Mouse (Mus musculus) C2C12 (cell line): ENCODE results near the gene Xylt2. TPM values are rescaled to one million over a fixed set of nuclear protein-coding genes. Genes with fewer than 3 reads are reported as not detected.

Experiments
- H3K27me3 ChIP-seq: one replicate; pipeline ENCODE4 v1.6.1; 2011; ENCODE audit not compliant: control insufficient read depth, insufficient read depth, insufficient read length
- H3K36me3 ChIP-seq: one replicate; pipeline ENCODE4 v1.6.1; 2011; ENCODE audit not compliant: control insufficient read depth, insufficient read depth
- H3K4me3 ChIP-seq: one replicate; pipeline ENCODE4 v1.5.1; 2011; ENCODE audit warnings: mild to moderate bottlenecking, control low read depth; ENCODE audit not compliant: poor library complexity, insufficient read depth, severe bottlenecking
- H3K79me2 ChIP-seq: one replicate; pipeline ENCODE4 v1.6.1; 2011; ENCODE audit not compliant: control insufficient read depth, insufficient read depth
- H3K79me3 ChIP-seq: one replicate; pipeline ENCODE4 v1.6.1; 2011; ENCODE audit warnings: low read depth, control low read depth
- H3ac ChIP-seq: one replicate; pipeline ENCODE3; 2011; ENCODE audit warnings: low read depth; ENCODE audit not compliant: control insufficient read depth, insufficient read length
- CEBPB ChIP-seq: IDR thresholded peaks from one replicate; pipeline ENCODE4 v1.6.1; 2011; ENCODE audit warnings: low read depth, mild to moderate bottlenecking, control low read depth, moderate library complexity
- CTCF ChIP-seq: IDR thresholded peaks from one replicate; pipeline ENCODE4 v1.5.1; 2011; ENCODE audit not compliant: control insufficient read depth, insufficient read depth, insufficient read length
- FOSL1 ChIP-seq: IDR thresholded peaks from one replicate; pipeline ENCODE4 v1.8.0; 2011; ENCODE audit warnings: mild to moderate bottlenecking, low read length; ENCODE audit not compliant: poor library complexity, insufficient read depth, severe bottlenecking
- MAX ChIP-seq: IDR thresholded peaks from one replicate; pipeline ENCODE4 v1.6.1; 2011; ENCODE audit warnings: mild to moderate bottlenecking, control low read depth
- MYOD1 ChIP-seq: IDR thresholded peaks from one replicate; pipeline ENCODE4 v1.6.1; 2011; ENCODE audit warnings: low read depth; ENCODE audit not compliant: control insufficient read depth, insufficient read length
- MYOG ChIP-seq: IDR thresholded peaks from one replicate; pipeline ENCODE4 v1.6.1; 2011; ENCODE audit not compliant: control insufficient read depth, insufficient read length; ENCODE audit errors: extremely low read depth
- USF1 ChIP-seq: IDR thresholded peaks from one replicate; pipeline ENCODE4 v1.6.1; 2011; ENCODE audit warnings: low read depth, mild to moderate bottlenecking, control low read depth, moderate library complexity
- long read RNA-seq, 2 experiments: library from polyadenylated mRNA; unstranded; transcript quantifications; one replicate each; pipeline ENCODE4 v2.0.0; 2019 to 2020
- polyA plus RNA-seq: library from polyadenylated mRNA; unstranded; fragments of >200 nt; fragmentation: generic; extraction: Trizol; gene quantifications from one replicate; pipeline ENCODE4 v1.2.1, GENCODE M21; 2012; ENCODE audit warnings: missing spikeins

Gene Xylt2
- polyA plus RNA-seq, result 10.4 TPM
- long read RNA-seq, experiment 1, transcript Xylt2-201 (11 exons, 3,442 nt), result major isoform, 11 of 16 reads
- long read RNA-seq, experiment 1, partial matches to known transcripts, result 1 of 16 reads
- long read RNA-seq, experiment 1, other reads (novel, unspliced or antisense), result 4 of 16 reads
- long read RNA-seq, experiment 2, transcript Xylt2-201 (11 exons, 3,442 nt), result major isoform, 213 of 237 reads
- long read RNA-seq, experiment 2, partial matches to known transcripts, result 8 of 237 reads
- long read RNA-seq, experiment 2, other reads (novel, unspliced or antisense), result 14 of 237 reads

DNA sequence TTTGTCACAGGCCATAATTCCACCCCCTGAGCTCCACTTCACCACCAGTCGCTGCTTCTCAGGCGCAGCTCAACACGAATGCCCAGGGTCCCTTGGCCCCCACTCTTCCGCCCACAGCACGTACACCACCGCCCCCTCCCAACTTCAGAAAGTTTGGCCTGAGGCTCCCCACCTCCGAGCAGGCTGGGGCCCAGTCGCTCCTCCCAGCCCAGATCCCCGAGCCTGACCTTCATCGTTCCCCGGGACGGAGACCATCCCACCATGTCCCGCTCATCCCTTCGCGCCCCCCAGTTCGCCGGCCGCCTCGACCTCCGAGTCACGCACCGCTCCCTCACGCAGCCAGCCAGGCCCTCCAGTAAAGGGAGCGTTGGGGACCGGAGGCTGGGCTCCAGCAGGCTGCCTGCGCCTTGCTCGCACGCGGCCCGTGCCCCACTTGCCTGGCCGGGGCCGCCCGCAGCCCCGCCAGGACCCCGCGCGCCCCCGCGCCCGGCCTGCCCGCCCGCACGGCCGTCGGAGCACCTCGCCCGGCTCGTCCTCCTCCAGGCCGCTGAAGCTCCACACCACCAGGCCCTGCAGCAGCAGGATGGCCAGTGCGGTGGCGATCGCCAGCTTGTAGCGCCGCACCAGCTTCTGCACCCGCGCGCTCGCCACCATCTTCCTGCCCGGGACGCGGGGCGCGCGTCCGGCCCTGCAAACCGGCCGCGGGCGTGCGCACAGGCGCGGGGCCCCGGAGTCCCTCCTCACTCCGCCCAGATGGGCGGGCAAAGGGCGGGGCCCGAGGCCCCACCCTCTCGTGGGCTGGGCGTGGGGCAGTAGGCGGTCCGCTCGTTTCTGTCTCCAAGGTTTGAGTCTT lies at the start of gene Xylt2:
Gene Xylt2 (minus strand): TSS at position 762 of the 853 bp plus-strand sequence.
- Histone ChIP-seq H3K27me3 (no peaks in the 10 kb centered on the region), H3K79me2 (peaks cover 25% of the 10 kb centered on the region), H3K36me3 (no peaks in the 10 kb centered on the region), H3ac (peak within 1 kb of the TSS; percentile 100), H3K4me3 (peak within 1 kb of the TSS; percentile 59), H3K79me3 (peaks cover 6% of the 10 kb centered on the region)
- no peak for TF ChIP-seq MYOG
- no peak for TF ChIP-seq FOSL1
- no peak for TF ChIP-seq MAX
- TF ChIP-seq CTCF, result no peak

DNA sequence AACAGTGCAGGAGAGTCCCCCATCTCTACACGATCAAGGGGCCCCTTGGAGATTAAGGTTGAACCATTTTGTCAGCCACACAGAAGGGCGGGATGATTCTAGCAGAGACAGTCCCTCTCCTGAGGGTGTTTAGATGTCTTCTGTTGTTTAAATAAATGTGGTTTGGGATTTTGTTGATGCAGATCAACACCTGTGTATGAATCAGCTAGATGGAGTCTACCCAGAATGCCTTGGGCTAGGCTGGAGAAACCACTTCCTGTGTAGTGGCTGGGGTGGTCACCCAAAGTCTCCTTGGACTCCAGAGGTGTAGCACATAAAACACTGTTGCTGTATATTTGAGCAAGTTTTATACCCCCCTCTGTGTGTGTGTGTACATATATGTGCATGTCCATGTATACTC lies 41.9 kb upstream of the Xylt2 start:
- Histone ChIP-seq H3K79me2 (no peaks in the 10 kb centered on the region), H3K4me3 (no peak overlapping the region)
- no peak for TF ChIP-seq CEBPB

DNA sequence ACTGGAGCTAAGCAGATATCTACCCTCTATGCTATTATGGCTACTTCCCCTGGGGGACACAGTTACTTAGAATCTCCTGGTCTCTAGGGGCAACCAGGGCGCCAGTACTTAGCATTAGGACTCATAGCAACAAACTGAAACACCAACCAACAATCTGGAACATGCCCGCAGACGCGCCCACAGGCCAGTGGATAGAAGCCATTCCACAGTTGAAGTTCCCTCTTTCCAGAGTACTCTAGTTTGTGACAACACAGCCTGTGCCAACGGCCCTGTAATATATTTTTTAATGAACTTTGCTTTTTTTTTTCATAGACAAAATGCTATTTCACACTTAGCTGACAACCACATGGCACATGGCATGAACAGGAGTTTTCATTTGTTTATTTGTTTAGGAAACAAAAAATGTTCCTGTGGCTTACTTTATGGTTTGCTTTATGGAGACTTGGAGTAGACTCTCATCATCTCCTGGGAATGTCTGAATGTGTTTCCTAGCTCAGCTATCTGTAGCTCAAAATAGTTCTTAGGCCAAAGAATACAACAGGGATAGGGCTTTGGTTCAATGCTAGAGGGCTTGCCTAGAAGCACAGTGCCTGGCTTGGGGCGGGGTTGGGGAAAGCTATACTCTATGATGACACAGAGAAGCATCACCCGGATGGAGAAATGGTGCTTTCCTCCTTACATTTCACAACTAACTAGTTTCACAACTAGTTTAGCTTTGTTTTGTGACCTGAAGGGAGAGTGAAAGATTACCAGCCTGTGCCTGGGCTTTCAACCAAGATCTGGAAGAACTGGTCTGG lies 41.0 kb upstream of the Xylt2 start:
- Histone ChIP-seq H3K79me2 (no peaks in the 10 kb centered on the region), H3K79me3 (no peaks in the 10 kb centered on the region), H3K36me3 (no peaks in the 10 kb centered on the region), H3K27me3 (no peaks in the 10 kb centered on the region), H3K4me3 (no peak overlapping the region), H3ac (no peak overlapping the region)
- TF ChIP-seq CTCF, result no peak

More for the DNA sequence above, 41.9 kb upstream of the Xylt2 start:
- Histone ChIP-seq H3K79me3 (no peaks in the 10 kb centered on the region), H3K27me3 (no peaks in the 10 kb centered on the region), H3K36me3 (no peaks in the 10 kb centered on the region), H3ac (no peak overlapping the region)

DNA sequence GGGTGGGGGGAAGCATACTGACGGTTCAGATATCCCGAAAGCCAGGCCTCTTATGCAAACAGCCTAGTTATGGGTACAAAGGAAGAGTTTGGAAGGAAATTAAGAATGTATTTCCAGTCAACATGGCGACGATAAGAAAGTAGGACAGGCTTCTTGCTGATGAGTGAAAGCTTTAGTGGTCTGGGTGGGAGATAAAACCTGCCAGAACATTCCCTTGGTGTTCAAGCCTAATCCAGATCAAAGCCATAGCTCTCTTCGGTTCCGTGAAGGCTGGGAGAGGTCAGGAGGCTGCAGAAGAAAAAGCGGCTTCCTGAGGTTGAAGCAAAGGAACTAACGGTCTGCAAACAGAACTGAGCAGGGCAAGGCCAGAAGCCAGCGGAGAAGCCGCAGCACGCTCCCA lies 39.9 kb upstream of the Xylt2 start:
- Histone ChIP-seq H3K79me3 (no peaks in the 10 kb centered on the region), H3K79me2 (no peaks in the 10 kb centered on the region), H3ac (no peak overlapping the region), H3K27me3 (no peaks in the 10 kb centered on the region), H3K36me3 (no peaks in the 10 kb centered on the region), H3K4me3 (no peak overlapping the region)
- TF ChIP-seq MYOD1 (no peak), FOSL1 (no peak), CEBPB (no peak), CTCF (no peak), USF1 (no peak), MAX (no peak), MYOG (no peak)

DNA sequence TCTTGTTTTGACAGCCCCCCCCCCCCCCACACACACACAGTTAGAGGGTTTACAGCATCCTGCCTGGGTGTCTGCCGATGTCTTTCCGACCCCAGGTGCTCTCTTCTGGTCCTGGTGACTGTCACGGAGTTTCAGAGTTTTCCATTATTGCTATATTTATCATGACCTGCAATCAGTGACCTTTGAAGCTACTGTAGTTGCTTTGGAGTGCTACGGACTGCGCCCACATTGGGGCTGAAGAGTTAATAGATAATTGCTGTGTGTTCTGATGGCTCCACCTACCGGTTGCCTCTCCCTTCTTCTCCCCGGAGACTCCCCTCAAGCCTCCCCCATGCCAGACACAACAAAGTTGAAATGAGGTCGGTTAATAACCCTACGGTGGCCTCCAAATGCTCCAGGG lies 39.4 kb upstream of the Xylt2 start:
- no peak overlapping the region for H3K4me3 ChIP-seq
- no peak overlapping the region for H3ac ChIP-seq
- H3K79me2 ChIP-seq, result no peaks in the 10 kb centered on the region
- no peaks in the 10 kb centered on the region for H3K27me3 ChIP-seq
- H3K36me3 ChIP-seq, result no peaks in the 10 kb centered on the region
- H3K79me3 ChIP-seq, result no peaks in the 10 kb centered on the region
- TF ChIP-seq MYOD1 (no peak), USF1 (no peak), FOSL1 (no peak), MYOG (no peak), CTCF (no peak), CEBPB (no peak), MAX (no peak)

DNA sequence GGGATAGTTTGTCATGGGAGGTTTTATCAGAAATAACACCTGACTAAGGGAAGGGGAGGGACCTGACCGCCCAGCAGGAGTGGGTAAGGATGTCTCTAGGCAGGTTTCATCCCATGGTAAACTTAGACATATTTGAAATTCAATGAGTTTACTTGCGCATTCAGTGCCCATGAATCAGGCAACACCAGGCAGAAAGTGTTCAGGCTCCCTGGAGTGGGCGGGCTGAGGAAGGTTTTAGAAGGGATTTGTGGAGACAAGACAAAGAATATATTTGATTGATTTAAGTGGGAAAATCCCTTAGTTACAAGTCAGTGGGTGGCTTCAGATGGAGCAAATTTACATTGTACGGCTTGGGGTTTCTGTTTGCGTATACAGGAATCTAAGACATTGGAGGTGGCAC lies 38.3 kb upstream of the Xylt2 start:
- Histone ChIP-seq H3K27me3 (no peaks in the 10 kb centered on the region), H3K36me3 (no peaks in the 10 kb centered on the region), H3ac (no peak overlapping the region), H3K79me2 (no peaks in the 10 kb centered on the region), H3K79me3 (no peaks in the 10 kb centered on the region), H3K4me3 (no peak overlapping the region)
- no peak for TF ChIP-seq CTCF
- no peak for TF ChIP-seq MYOG
- TF ChIP-seq USF1, result no peak
- TF ChIP-seq FOSL1, result no peak
- TF ChIP-seq MAX, result no peak
- TF ChIP-seq MYOD1, result no peak
- no peak for TF ChIP-seq CEBPB
